Mouse (Mus musculus) thymus, adult 2 months (tissue): ENCODE results near the gene Fcf1. TPM values are rescaled to one million over a fixed set of nuclear protein-coding genes. Genes with fewer than 3 reads are reported as not detected.

ENCODE experiments used
- DNase-seq: peaks from one replicate; pipeline ENCODE4 v3.0.0; 2021
- H3K27ac ChIP-seq: fragments of 200-500 bp; 2 replicates; pipeline ENCODE4 v1.5.1; 2012; ENCODE audit warnings: low read length, control low read depth; ENCODE audit not compliant: control insufficient read depth, insufficient read depth
- H3K27me3 ChIP-seq: fragments of 200-500 bp; 2 replicates; pipeline ENCODE4 v1.6.1; 2012; ENCODE audit warnings: mild to moderate bottlenecking, low read length, moderate library complexity, mixed read lengths; ENCODE audit not compliant: control insufficient read depth, insufficient read depth
- H3K36me3 ChIP-seq: fragments of 200-500 bp; 2 replicates; pipeline ENCODE4 v1.6.1; 2012; ENCODE audit warnings: mild to moderate bottlenecking, low read length, moderate library complexity; ENCODE audit not compliant: control insufficient read depth, insufficient read depth
- H3K4me1 ChIP-seq: fragments of 200-500 bp; replicated peaks from 2 replicates; pipeline ENCODE4 v1.6.1; 2012; ENCODE audit warnings: low read length; ENCODE audit not compliant: control insufficient read depth, insufficient read depth
- H3K4me3 ChIP-seq: fragments of 200-500 bp; 2 replicates; pipeline ENCODE4 v1.5.1; 2012; ENCODE audit warnings: mild to moderate bottlenecking, low read length, control low read depth, moderate library complexity; ENCODE audit not compliant: control insufficient read depth, insufficient read depth
- CTCF ChIP-seq: fragments of 200-500 bp; IDR thresholded peaks from 2 replicates; pipeline ENCODE4 v1.5.1; 2012; ENCODE audit warnings: mild to moderate bottlenecking, control low read depth, low read length, moderate library complexity, borderline replicate concordance; ENCODE audit not compliant: control insufficient read depth, poor library complexity, insufficient read depth; ENCODE audit errors: extremely low read depth
- POLR2A ChIP-seq: fragments of 200-500 bp; IDR thresholded peaks from 2 replicates; pipeline ENCODE4 v1.6.1; 2012; ENCODE audit warnings: mild to moderate bottlenecking, low read length, control low read depth, moderate library complexity; ENCODE audit not compliant: control insufficient read depth, poor library complexity, insufficient read depth; ENCODE audit errors: extremely low read depth
- WGBS: fragments of 180-500 bp; shearing (Covaris S2); methylation state at CpG from one replicate; pipeline ENCODE4 v1.1.7; 2018; 5-methylcytosine and 5-hydroxymethylcytosine counted together
- polyA plus RNA-seq: library from polyadenylated mRNA; depleted of rRNA; stranded (reverse); fragments of >200 nt; gene quantifications from 2 replicates; pipeline ENCODE4 v1.2.3, GENCODE M21; 2012

The Fcf1 gene
- polyA plus RNA-seq, 1 experiment: 66.2 TPM

- WGBS: 96% methylated on average over 6 of the region's 6 CpGs
- Histone ChIP-seq H3K27me3 (no peaks in the 10 kb centered on the region), H3K36me3 (peaks cover 5% of the 10 kb centered on the region), H3K27ac (no peak overlapping the region), H3K4me1 (no peaks in the 10 kb centered on the region), H3K4me3 (no peak overlapping the region)
- TF ChIP-seq CTCF: no peak
- no peak for TF ChIP-seq POLR2A
- DNase-seq: no peak
Measured at GRCm38 (mm10) chr12:84948584-84949285, 22.0 kb upstream of the Fcf1 start.

- no peak for TF ChIP-seq CTCF
- TF ChIP-seq POLR2A: no peak
- no peak overlapping the region for H3K27ac ChIP-seq
- 97% methylated on average over 6 of the region's 6 CpGs for WGBS
- no peaks in the 10 kb centered on the region for H3K4me1 ChIP-seq
- peaks cover 5% of the 10 kb centered on the region for H3K36me3 ChIP-seq
- H3K27me3 ChIP-seq: no peaks in the 10 kb centered on the region
- H3K4me3 ChIP-seq: no peak overlapping the region
- no peak for DNase-seq
Measured at GRCm38 (mm10) chr12:84950763-84951162, 19.9 kb upstream of the Fcf1 start.

- TF ChIP-seq POLR2A: no peak
- TF ChIP-seq CTCF: no peak
- H3K36me3 ChIP-seq: peaks cover 5% of the 10 kb centered on the region
- H3K27me3 ChIP-seq: no peaks in the 10 kb centered on the region
- WGBS: 90% methylated on average over 8 of the region's 8 CpGs
- no peak for DNase-seq
- no peak overlapping the region for H3K4me3 ChIP-seq
- H3K4me1 ChIP-seq: no peaks in the 10 kb centered on the region
- no peak overlapping the region for H3K27ac ChIP-seq
Measured at GRCm38 (mm10) chr12:84951531-84951930, 19.2 kb upstream of the Fcf1 start.

DNA sequence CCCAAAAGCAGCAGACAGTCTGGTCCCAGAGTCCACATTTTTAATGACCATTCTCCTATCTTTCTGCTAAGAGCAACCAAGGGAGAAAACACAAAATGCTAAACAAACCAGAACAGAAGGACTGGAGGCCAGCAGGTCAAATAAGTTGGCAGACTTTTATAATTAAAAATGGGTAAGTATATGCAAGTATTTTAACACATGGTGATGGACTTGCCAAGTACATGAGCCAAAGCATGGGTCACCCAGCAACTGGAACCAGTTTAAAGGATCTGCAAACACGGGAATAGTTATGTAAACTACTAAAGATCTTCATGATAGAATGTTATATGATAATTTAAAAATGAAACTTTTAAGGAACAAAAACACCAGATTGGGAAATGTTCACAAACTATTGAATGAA is 18.3 kb upstream of the Fcf1 start:
- Histone ChIP-seq H3K4me3 (no peak overlapping the region), H3K27me3 (no peaks in the 10 kb centered on the region), H3K27ac (no peak overlapping the region), H3K4me1 (no peaks in the 10 kb centered on the region), H3K36me3 (peaks cover 5% of the 10 kb centered on the region; the same call in 1 of the 2 replicates)
- no peak for TF ChIP-seq POLR2A
- no peak for TF ChIP-seq CTCF
- no peak for DNase-seq
- 83% methylated on average over 1 of the region's 1 CpGs for WGBS

DNA sequence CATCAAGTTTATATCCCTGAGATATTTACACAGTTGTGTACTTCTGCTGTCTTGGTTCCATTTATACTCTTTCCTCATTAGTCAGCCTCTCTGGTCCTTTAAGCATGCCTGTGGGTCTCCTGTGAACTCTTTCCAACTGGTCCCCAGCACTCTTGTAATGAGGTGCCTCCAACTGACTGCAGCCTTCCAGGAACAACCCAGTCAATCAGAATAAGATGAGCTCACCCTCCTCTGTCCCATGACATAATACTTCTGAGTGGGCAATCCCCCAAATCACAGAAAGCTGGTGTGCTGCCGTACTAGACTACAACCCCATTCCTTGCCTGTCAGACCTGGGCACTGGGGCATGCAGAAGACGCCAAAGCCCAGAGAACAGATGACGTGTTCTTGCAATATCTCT is 14.4 kb upstream of the Fcf1 start:
- H3K27ac ChIP-seq: no peak overlapping the region
- H3K27me3 ChIP-seq: no peaks in the 10 kb centered on the region
- no peaks in the 10 kb centered on the region for H3K36me3 ChIP-seq
- TF ChIP-seq POLR2A: no peak
- no peak for TF ChIP-seq CTCF
- H3K4me3 ChIP-seq: no peak overlapping the region
- no peaks in the 10 kb centered on the region for H3K4me1 ChIP-seq
- 92% methylated on average over 3 of the region's 3 CpGs for WGBS
- DNase-seq: no peak

GRCm38 (mm10) chr12:84958794-84959356 is 11.8 kb upstream of the Fcf1 start:
- TF ChIP-seq POLR2A: no peak
- no peak for TF ChIP-seq CTCF

GRCm38 (mm10) chr12:84962606-84963005 is 8.1 kb upstream of the Fcf1 start:
- Histone ChIP-seq H3K4me1 (no peaks in the 10 kb centered on the region), H3K27ac (no peak overlapping the region), H3K4me3 (no peak overlapping the region), H3K36me3 (peaks cover 4% of the 10 kb centered on the region; the same call in 1 of the 2 replicates), H3K27me3 (no peaks in the 10 kb centered on the region)
- no peak for DNase-seq
- 96% methylated on average over 7 of the region's 7 CpGs for WGBS
- TF ChIP-seq CTCF (no peak), POLR2A (no peak)

More at GRCm38 (mm10) chr12:84958794-84959356, 11.8 kb upstream of the Fcf1 start:
- Histone ChIP-seq H3K27me3 (no peaks in the 10 kb centered on the region), H3K4me1 (no peaks in the 10 kb centered on the region), H3K4me3 (no peak overlapping the region), H3K27ac (no peak overlapping the region), H3K36me3 (no peaks in the 10 kb centered on the region)
- DNase-seq: no peak
- 81% methylated on average over 1 of the region's 1 CpGs for WGBS
